Mouse (Mus musculus): ENCODE data around the gene Hoxb13.

- no peak for TF ChIP-seq CTCF (IDR thresholded peaks at IDR 0.05; ENCODE audit: extremely low read depth, insufficient read length, insufficient replicate concordance, low read depth, low read length)
- TF ChIP-seq POLR2A (IDR thresholded peaks at IDR 0.05; ENCODE audit: low read depth, low read length): no peak
These were observed 17.3 kb upstream of the Hoxb13 start for GRCm38 (mm10) chr11:96176841-96177240.

Measured in small intestine, adult 2 months (tissue).